Mouse (Mus musculus) neutrophil, adult 83 days (primary cell): Measurements from ENCODE around the gene Odf2l. TPM values are rescaled to one million over a fixed set of nuclear protein-coding genes. Genes with fewer than 3 reads are reported as not detected.

Experiments used
- total RNA-seq, 2 experiments: library from RNA; stranded (reverse); gene quantifications; one replicate each; pipeline ENCODE4 v1.2.4; 2023

Gene Odf2l
- total RNA-seq, result 10 to 100 TPM; 11.3 to 12.4 TPM

GRCm38 (mm10) chr3:145118254-145119001 lies at the start of gene Odf2l:
TSS of gene Odf2l (plus strand) at chr3:145118588.

GRCm38 (mm10) chr3:145099291-145099690 lies 19.1 kb upstream of the Odf2l start, which contains the start of gene Clca2:
TSS of gene Clca2 (minus strand) at chr3:145099443.

Other genes with a start within 250 kb of the Odf2l start
- gene Clca4b, start 186.1 kb upstream of the Odf2l start, total RNA-seq, result not detected
- not detected for gene Clca4a, start 143.5 kb upstream of the Odf2l start, total RNA-seq
- not detected for gene Clca1, start 85.8 kb upstream of the Odf2l start, total RNA-seq
- gene Clca2, start 19.1 kb upstream of the Odf2l start, total RNA-seq, result not detected
- under 1 TPM; 0.66 to 0.79 TPM for gene Col24a1, start 173.9 kb downstream of the Odf2l start, total RNA-seq